Mouse (Mus musculus) embryonic fibroblast, embryonic 13.5 days (primary cell): ENCODE data around the gene Polr3b. TPM values are rescaled to one million over a fixed set of nuclear protein-coding genes. Genes with fewer than 3 reads are reported as not detected.

Experiments
- H3K27ac ChIP-seq: 2 replicates; pipeline ENCODE4 v1.5.1; 2012; ENCODE audit warnings: low read length, control low read depth, inconsistent platforms; ENCODE audit not compliant: insufficient read depth
- H3K4me1 ChIP-seq: 2 replicates; pipeline ENCODE4 v1.6.1; 2011; ENCODE audit warnings: low read length; ENCODE audit not compliant: control insufficient read depth, insufficient read depth
- H3K4me3 ChIP-seq: 2 replicates; pipeline ENCODE4 v1.5.1; 2011; ENCODE audit warnings: mild to moderate bottlenecking, control low read depth, low read length; ENCODE audit not compliant: insufficient read depth
- CTCF ChIP-seq: IDR thresholded peaks from 2 replicates; pipeline ENCODE4 v1.5.1; 2011; ENCODE audit warnings: mild to moderate bottlenecking, control low read depth, low read length, moderate library complexity, borderline replicate concordance; ENCODE audit not compliant: insufficient read depth
- POLR2A ChIP-seq: IDR thresholded peaks from 2 replicates; pipeline ENCODE4 v1.6.1; 2011; ENCODE audit warnings: low read depth, mild to moderate bottlenecking, control low read depth, low read length, moderate library complexity
- polyA plus RNA-seq: library from polyadenylated mRNA; stranded (reverse); fragments of >200 nt; gene quantifications from 2 replicates; pipeline ENCODE4 v1.2.4, GENCODE M21; 2011; ENCODE audit warnings: low read depth; ENCODE audit not compliant: missing spikeins, insufficient read length

Polr3b gene
- polyA plus RNA-seq, 1 experiment: 15.5 TPM

- Histone ChIP-seq H3K27ac (no peak overlapping the region), H3K4me3 (no peak overlapping the region), H3K4me1 (no peaks in the 10 kb centered on the region)
- TF ChIP-seq CTCF (no peak), POLR2A (no peak)
These were observed 11.8 kb upstream of the Polr3b start for GRCm38 (mm10) chr10:84610324-84610723.

- no peaks in the 10 kb centered on the region for H3K4me1 ChIP-seq
- no peak overlapping the region for H3K27ac ChIP-seq
- H3K4me3 ChIP-seq: no peak overlapping the region
- TF ChIP-seq POLR2A (no peak), CTCF (no peak)
These were observed 11.3 kb upstream of the Polr3b start for GRCm38 (mm10) chr10:84610783-84611182.

GRCm38 (mm10) chr10:84611664-84612063 lies 10.4 kb upstream of the Polr3b start:
- TF ChIP-seq POLR2A (no peak), CTCF (no peak)
- Histone ChIP-seq H3K27ac (no peak overlapping the region), H3K4me3 (no peak overlapping the region), H3K4me1 (no peaks in the 10 kb centered on the region)

DNA sequence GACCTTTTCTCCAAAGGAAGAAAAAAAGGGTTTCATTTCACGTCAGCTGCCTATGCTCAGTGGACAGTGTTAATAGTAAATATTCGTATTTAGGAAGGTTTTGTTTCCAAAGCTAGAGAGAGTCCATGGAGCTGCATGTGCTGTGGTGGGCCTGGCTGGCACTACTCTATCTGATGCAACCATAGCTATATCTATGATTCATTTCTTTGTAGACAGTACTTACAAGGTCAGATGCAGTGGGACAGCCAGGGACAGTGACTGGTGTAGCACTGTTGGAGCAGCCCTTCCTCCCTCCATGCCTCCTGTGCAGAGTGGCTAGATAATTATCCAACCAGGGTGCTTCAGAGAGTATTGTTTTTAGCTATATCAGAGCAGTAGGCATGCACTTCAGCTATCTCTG lies 9.8 kb upstream of the Polr3b start:
- Histone ChIP-seq H3K4me3 (no peak overlapping the region), H3K4me1 (no peaks in the 10 kb centered on the region), H3K27ac (no peak overlapping the region)
- TF ChIP-seq POLR2A: no peak
- no peak for TF ChIP-seq CTCF

DNA sequence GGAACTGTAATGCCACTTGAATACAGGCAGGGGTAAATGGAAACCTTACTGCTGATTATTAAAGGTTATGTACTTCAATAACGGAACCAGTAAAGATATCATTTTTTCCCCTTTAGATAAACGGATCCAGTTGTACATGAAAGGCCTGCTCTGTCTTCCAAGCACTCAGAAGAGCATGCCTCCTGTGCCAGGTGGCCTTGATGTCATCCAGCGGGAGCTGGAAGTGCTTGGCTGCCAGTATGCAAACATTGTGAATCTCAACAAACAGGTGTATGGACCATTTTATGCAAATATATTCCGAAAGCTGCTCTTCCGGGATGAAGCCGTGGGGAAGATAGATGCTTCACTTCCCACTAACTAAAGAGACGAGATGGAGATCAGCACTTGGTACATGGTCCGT lies 8.7 kb upstream of the Polr3b start:
- no peak overlapping the region for H3K4me3 ChIP-seq
- H3K27ac ChIP-seq: no peak overlapping the region
- H3K4me1 ChIP-seq: no peaks in the 10 kb centered on the region
- TF ChIP-seq POLR2A (no peak), CTCF (no peak)

DNA sequence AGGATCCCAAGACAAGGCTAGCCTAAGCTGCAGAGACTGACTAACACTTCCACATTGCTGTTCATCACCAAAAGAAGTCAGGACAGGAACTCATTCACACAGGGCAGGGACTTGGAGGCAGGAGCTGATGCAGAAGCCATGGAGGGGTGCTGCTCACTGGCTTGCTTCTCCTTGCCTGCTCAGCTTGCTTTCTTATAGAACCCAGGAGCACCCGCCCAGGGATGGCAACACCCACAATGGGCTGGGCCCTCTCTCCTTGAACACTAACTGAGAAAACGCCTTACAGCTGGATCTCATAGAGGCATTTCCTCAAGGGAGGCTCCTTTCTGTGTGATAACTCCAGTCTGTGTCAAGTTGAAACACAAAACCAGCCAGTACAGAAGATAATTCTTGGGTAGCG lies 7.0 kb upstream of the Polr3b start:
- Histone ChIP-seq H3K27ac (no peak overlapping the region), H3K4me3 (no peak overlapping the region), H3K4me1 (no peaks in the 10 kb centered on the region)
- no peak for TF ChIP-seq CTCF
- TF ChIP-seq POLR2A: no peak

DNA sequence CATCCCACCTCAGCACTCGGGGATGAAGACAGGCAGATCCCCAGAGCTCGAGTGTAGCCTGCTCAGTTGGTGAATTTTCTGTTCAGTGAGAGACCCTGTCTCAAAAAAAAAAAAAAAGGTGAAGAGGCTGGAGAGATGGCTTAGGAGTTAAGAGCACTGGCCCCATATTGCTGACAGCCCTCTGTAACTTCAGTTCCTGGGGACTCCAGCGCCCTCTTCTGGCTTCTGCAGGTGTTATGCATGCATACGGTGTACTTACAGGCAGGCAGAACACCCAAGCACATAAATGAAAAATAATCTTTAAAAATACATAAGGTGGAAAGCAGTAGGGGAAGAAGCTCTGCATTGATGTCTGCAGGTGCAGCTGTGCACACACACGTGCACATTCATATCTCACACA lies 9.1 kb downstream of the Polr3b start:
- Histone ChIP-seq H3K4me1 (no peaks in the 10 kb centered on the region), H3K27ac (no peak overlapping the region), H3K4me3 (no peak overlapping the region)
- TF ChIP-seq CTCF (peak; percentile 15; the same call in 1 of the 2 replicates), POLR2A (no peak)

GRCm38 (mm10) chr10:84632005-84632404 lies 9.9 kb downstream of the Polr3b start:
- Histone ChIP-seq H3K4me3 (no peak overlapping the region), H3K4me1 (no peaks in the 10 kb centered on the region), H3K27ac (no peak overlapping the region)
- TF ChIP-seq POLR2A: no peak
- TF ChIP-seq CTCF: no peak

- no peak overlapping the region for H3K27ac ChIP-seq
- TF ChIP-seq CTCF: no peak
- no peak for TF ChIP-seq POLR2A
- H3K4me3 ChIP-seq: no peak overlapping the region
- H3K4me1 ChIP-seq: no peaks in the 10 kb centered on the region
These were observed 14.6 kb downstream of the Polr3b start for GRCm38 (mm10) chr10:84636656-84637055.

DNA sequence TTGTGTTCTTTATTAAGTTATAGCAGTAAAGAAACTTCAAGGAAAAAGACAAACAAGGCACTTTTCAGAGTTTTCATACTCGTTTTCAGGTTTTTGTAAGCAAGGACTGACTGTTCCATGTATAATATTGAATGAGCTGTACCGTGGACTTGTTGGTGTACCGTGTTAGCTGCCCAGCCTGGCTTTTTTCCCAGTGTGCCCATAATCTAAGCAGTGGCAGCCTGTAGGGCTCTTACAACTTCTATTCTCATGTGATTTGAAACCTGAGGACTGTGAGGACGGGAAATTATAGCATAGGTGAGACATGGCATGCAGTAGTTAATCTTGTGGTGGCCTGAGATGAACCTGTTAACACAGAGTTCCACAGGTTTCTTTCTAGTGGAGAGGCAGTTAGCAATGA lies 16.3 kb downstream of the Polr3b start:
- no peaks in the 10 kb centered on the region for H3K4me1 ChIP-seq

More for the DNA sequence above, 16.3 kb downstream of the Polr3b start:
- TF ChIP-seq CTCF (no peak), POLR2A (no peak)
- Histone ChIP-seq H3K27ac (no peak overlapping the region), H3K4me3 (no peak overlapping the region)
